Mouse (Mus musculus) intestine, postnatal 0 days (tissue): ENCODE results near the gene Dus1l. TPM values are rescaled to one million over a fixed set of nuclear protein-coding genes. Genes with fewer than 3 reads are reported as not detected.
A peak's percentile ranks its signal among the peaks of the same experiment; 100 is the strongest.
"Not testable (repeated sequence)": the region's sequence is repeated elsewhere in the genome, so short reads cannot be mapped to it uniquely, and the experiment has no call there.

ENCODE experiments used
- ATAC-seq: fragments of 200-750 bp; cut with Nextera tagmentation; 2 replicates; pipeline ENCODE4 v1.8.0; 2017; ENCODE audit warnings: mild to moderate bottlenecking, moderate TSS enrichment, moderate library complexity
- H3K27ac ChIP-seq: fragments of 300-500 bp; sonication (generic); 2 replicates; pipeline ENCODE4 v1.5.1; 2014; ENCODE audit warnings: mild to moderate bottlenecking, low read depth, low read length, moderate library complexity
- H3K27me3 ChIP-seq: fragments of 300-500 bp; sonication (generic); replicated peaks from 2 replicates; pipeline ENCODE4 v1.6.1; 2014; ENCODE audit warnings: low read length, mixed read lengths; ENCODE audit not compliant: control insufficient read depth, insufficient read depth
- H3K36me3 ChIP-seq: fragments of 300-500 bp; sonication (generic); 2 replicates; pipeline ENCODE4 v1.6.1; 2014; ENCODE audit warnings: mild to moderate bottlenecking, moderate library complexity; ENCODE audit not compliant: control insufficient read depth, insufficient read depth
- H3K4me1 ChIP-seq: fragments of 300-500 bp; sonication (generic); replicated peaks from 2 replicates; pipeline ENCODE4 v1.6.1; 2014; ENCODE audit warnings: antibody characterized with exemption, low read length, mixed read lengths; ENCODE audit not compliant: control insufficient read depth, insufficient read depth
- H3K4me2 ChIP-seq: fragments of 300-500 bp; sonication (generic); replicated peaks from 2 replicates; pipeline ENCODE4 v1.6.1; 2014; ENCODE audit warnings: low read depth, mild to moderate bottlenecking, moderate library complexity
- H3K4me3 ChIP-seq: fragments of 300-500 bp; sonication (generic); 2 replicates; pipeline ENCODE4 v1.5.1; 2014; ENCODE audit warnings: low read depth, low read length
- H3K9ac ChIP-seq: fragments of 300-500 bp; sonication (generic); 2 replicates; pipeline ENCODE4 v1.6.1; 2014; ENCODE audit warnings: mild to moderate bottlenecking, low read depth, low read length
- H3K9me3 ChIP-seq: fragments of 300-500 bp; sonication (generic); 2 replicates; pipeline ENCODE4 v1.6.1; 2016; ENCODE audit warnings: mixed run types; ENCODE audit not compliant: control insufficient read depth
- CTCF ChIP-seq: sonication (generic); IDR thresholded peaks from 2 replicates; pipeline ENCODE4 v1.5.1; 2016; ENCODE audit warnings: low read depth, mild to moderate bottlenecking, control low read depth, antibody characterized with exemption, moderate library complexity
- WGBS: fragments of 180-500 bp; shearing (Covaris S2); extraction: QIAGEN DNeasy Blood & Tissue Kit; methylation state at CpG from one replicate; pipeline ENCODE4 v1.1.7; 2014; 5-methylcytosine and 5-hydroxymethylcytosine counted together
- polyA plus RNA-seq: library from polyadenylated mRNA; unstranded; fragments of >200 nt; fragmentation: Nextera tagmentation; extraction: Ambion mirVana; gene quantifications from 2 replicates; pipeline ENCODE4 v1.2.1, GENCODE M21; 2015

The Dus1l gene
- polyA plus RNA-seq, 1 experiment from 2014 or later, result 45.5 TPM

- peak; percentile 74 for ATAC-seq
- peak within 1 kb of the TSS; percentile 87 for H3K9ac ChIP-seq
- peak within 1 kb of the TSS; percentile 90 for H3K4me2 ChIP-seq
- no peaks in the 10 kb centered on the region for H3K27me3 ChIP-seq
- TF ChIP-seq CTCF, result no peak
- H3K36me3 ChIP-seq, result peaks cover 46% of the 10 kb centered on the region
- peak within 1 kb of the TSS; percentile 75 for H3K4me3 ChIP-seq
- H3K9me3 ChIP-seq, result no peaks in the 10 kb centered on the region
- H3K4me1 ChIP-seq, result 0 out of 2 replicates have a peak, but pooled peaks cover 2% of the 10 kb centered on the region
- under 1% methylated on average over 77 of the region's 107 CpGs for WGBS
- peak within 1 kb of the TSS; percentile 68 for H3K27ac ChIP-seq
Measured at GRCm38 (mm10) chr11:120784064-120784791, 12.0 kb downstream of the Dus1l start, which contains the start of the genes Rfng and Gps1. Rfng (minus strand) TSS chr11:120784207. Gps1 (plus strand) TSS chr11:120784272.

GRCm38 (mm10) chr11:120783426-120784063 lies 12.7 kb downstream of the Dus1l start:
- Histone ChIP-seq H3K27ac (peak overlapping the region; percentile 68), H3K9me3 (no peaks in the 10 kb centered on the region), H3K9ac (peak overlapping the region; percentile 87), H3K4me1 (0 out of 2 replicates have a peak, but pooled peaks cover 2% of the 10 kb centered on the region), H3K36me3 (peaks cover 42% of the 10 kb centered on the region), H3K27me3 (no peaks in the 10 kb centered on the region), H3K4me3 (peak overlapping the region; percentile 75), H3K4me2 (peak overlapping the region; percentile 90)
- no peak for TF ChIP-seq CTCF
- ATAC-seq, result no peak
- under 1% methylated on average over 42 of the region's 42 CpGs for WGBS

DNA sequence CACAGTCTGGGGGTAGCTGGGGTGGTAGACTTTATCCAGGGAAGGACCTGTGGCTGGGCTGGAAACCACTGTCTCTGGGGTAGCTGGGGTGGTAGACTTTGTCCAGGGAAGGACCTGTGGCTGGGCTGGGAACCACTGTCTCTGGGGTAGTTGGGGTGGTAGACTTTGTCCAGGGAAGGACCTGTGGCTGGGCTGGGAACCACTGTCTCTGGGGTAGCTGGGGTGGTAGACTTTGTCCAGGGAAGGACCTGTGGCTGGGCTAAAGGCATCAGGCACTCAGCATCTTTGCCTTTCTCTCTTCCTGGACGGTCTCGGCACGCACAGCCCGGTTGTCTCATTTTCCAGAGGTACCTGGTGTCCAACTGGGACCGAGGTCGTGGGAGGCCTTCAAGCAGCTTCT lies 14.8 kb downstream of the Dus1l start:
- WGBS, result 93% methylated on average over 6 of the region's 6 CpGs
- not testable (repeated sequence) for H3K4me3 ChIP-seq, H3K9ac ChIP-seq, H3K27me3 ChIP-seq, H3K4me2 ChIP-seq, H3K27ac ChIP-seq, ATAC-seq, H3K4me1 ChIP-seq, H3K9me3 ChIP-seq
- H3K36me3 ChIP-seq, result peaks cover 20% of the 10 kb centered on the region; the same call in 1 of the 2 replicates

- TF ChIP-seq CTCF, result no peak
- H3K36me3 ChIP-seq, result peaks cover 17% of the 10 kb centered on the region; the same call in 1 of the 2 replicates
- WGBS, result 94% methylated on average over 1 of the region's 1 CpGs
Measured at GRCm38 (mm10) chr11:120779876-120780275, 16.3 kb downstream of the Dus1l start.

DNA sequence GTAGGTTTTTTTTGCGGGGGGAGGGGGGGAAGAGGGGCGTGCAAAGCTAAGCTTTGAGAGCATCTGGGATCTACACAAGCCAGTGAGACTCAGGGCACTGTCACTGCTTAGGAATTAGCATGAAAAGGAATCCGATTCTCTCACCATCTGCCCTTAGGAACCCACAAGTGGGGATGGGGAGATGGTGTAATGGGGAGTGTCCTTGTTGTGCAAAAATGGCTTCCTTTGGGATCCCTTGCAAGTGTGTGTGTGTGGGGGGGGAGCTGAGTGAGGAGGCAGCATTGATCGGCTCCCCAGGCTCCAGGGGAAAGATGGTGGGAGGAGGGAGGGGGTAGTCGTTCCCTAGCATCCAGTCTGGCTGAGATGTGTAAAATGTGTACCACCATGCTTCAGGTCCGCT lies 19.1 kb downstream of the Dus1l start:
- H3K36me3 ChIP-seq, result peaks cover 14% of the 10 kb centered on the region; the same call in 1 of the 2 replicates
- H3K4me2 ChIP-seq, result no peak overlapping the region
- H3K4me3 ChIP-seq, result no peak overlapping the region
- no peaks in the 10 kb centered on the region for H3K27me3 ChIP-seq
- WGBS, result 36% methylated on average over 6 of the region's 6 CpGs
- no peaks in the 10 kb centered on the region for H3K9me3 ChIP-seq
- H3K9ac ChIP-seq, result no peak overlapping the region
- no peaks in the 10 kb centered on the region for H3K4me1 ChIP-seq
- ATAC-seq, result no peak
- no peak for TF ChIP-seq CTCF
- no peak overlapping the region for H3K27ac ChIP-seq

More at GRCm38 (mm10) chr11:120779876-120780275, 16.3 kb downstream of the Dus1l start:
- no peak overlapping the region for H3K9ac ChIP-seq
- H3K4me1 ChIP-seq, result no peaks in the 10 kb centered on the region
- H3K4me2 ChIP-seq, result no peak overlapping the region
- H3K27ac ChIP-seq, result no peak overlapping the region
- H3K4me3 ChIP-seq, result no peak overlapping the region
- no peaks in the 10 kb centered on the region for H3K9me3 ChIP-seq
- ATAC-seq, result no peak
- no peaks in the 10 kb centered on the region for H3K27me3 ChIP-seq

- ATAC-seq, result peak; percentile 82
- H3K9me3 ChIP-seq, result no peaks in the 10 kb centered on the region
- no peak overlapping the region for H3K9ac ChIP-seq
- H3K27ac ChIP-seq, result no peak overlapping the region
- no peaks in the 10 kb centered on the region for H3K27me3 ChIP-seq
- 21% methylated on average over 15 of the region's 15 CpGs for WGBS
- H3K4me1 ChIP-seq, result no peaks in the 10 kb centered on the region
- no peak overlapping the region for H3K4me2 ChIP-seq
- H3K4me3 ChIP-seq, result no peak overlapping the region
- peaks cover 8% of the 10 kb centered on the region; the same call in 1 of the 2 replicates for H3K36me3 ChIP-seq
- peak; percentile 100 for TF ChIP-seq CTCF
Measured at GRCm38 (mm10) chr11:120775774-120776469, 20.3 kb downstream of the Dus1l start.
